Mouse (Mus musculus): ENCODE results near the gene Spic.

Spic gene

DNA sequence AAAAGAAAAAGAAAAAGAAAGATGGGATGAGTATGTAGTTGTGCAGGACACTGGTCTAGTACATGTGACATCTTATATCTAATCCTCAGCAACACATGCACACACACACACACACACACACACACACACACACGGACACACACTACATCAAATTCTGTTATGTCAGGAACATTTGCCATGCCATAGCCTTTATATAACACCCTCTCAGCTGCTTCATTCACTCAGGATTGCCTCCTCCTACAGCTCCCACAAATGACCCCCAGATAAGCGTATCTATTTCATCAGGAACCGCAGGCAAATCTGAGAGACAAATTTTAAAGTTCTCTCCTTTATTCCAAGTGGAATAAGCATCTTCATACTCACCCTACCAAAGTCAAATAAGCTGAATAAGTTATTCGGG lies 25.9 kb downstream of the Spic start:
- DNase-seq (ENCODE audit: low spot score in 2 of 2) = no peak

DNA sequence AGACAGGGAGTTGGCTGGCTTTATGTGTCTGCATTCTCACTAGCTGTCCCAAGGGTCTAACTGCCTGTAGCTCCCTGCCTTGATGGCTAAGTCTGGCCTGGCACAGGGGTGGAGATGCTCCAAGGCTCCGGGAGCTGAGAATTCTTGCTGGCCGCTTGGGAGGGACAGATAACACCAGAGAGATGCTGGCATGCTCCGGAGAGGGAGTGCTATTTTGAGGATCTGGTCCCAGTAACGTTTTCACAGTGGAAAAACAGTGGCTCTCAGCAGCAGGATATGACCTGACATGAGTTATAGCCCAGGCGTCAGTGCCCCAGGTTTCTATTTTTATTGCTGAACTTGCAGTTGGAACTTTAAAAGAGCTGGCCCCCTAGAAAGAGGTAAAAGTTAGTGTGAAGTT lies 39.4 kb downstream of the Spic start:
- no peak for DNase-seq (ENCODE audit: low spot score in 2 of 2)

DNA sequence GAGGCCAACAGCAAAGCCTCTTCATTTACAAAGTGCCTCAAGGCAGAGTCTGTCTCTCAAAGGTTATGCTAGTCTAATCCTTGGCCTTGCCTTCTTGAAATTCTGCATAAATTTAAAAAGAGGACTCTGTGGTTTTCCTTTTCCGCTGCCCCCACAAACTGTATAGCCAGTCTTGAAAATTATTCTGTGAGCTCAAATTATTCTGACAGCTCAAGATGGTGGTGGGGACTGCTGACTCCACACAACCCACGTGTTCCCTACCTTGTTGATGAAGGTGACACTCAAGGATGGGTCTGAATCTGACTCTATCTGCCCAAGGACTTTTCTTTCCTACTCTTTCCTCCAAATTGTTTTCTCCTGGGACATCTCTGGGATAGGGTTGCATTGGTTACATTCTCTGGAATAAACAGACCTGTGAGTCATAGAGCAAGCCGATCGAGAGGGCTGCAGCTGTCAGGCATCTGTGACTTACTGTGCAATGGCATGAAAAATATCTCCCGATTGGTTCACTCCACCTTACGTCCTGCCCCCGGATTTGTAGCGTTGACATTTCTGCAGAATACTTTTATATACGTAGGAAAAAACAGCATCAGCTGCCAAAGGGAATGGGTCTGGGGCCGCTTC lies 53.4 kb downstream of the Spic start:
- no peak for DNase-seq (ENCODE audit: low spot score in 2 of 2)

DNA sequence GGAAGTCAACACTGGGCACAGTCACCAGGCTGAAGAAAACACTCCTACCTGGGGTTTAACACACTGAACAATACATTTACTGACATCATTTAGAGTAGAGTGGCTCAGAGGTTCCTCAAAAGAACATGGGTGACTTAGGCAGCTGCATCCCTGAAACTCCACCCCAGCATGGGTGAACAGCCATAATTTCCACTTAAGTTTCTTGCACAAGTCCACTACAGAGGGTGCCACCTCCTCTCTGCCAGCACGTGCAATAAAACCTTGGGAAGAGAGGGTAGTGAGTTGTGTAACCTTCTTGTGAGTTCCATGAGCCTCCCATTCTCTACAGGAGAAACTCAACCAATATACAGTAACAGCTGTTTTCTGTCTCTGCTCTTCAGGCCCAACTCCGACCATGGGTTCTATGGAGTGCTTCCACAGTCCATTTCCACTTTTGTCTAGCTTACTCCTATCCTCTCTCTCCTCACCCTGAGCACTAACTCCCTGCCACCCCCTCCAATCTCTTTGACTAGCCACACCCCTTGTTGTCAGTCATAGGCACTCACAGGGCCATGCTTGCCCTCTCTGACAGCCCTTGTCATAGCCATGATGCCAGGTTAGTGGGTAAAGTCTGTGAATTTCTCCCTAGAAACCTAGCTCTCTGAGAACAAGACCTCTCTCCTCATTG lies 54.0 kb downstream of the Spic start:
- DNase-seq (ENCODE audit: low spot score in 2 of 2) = no peak

DNA sequence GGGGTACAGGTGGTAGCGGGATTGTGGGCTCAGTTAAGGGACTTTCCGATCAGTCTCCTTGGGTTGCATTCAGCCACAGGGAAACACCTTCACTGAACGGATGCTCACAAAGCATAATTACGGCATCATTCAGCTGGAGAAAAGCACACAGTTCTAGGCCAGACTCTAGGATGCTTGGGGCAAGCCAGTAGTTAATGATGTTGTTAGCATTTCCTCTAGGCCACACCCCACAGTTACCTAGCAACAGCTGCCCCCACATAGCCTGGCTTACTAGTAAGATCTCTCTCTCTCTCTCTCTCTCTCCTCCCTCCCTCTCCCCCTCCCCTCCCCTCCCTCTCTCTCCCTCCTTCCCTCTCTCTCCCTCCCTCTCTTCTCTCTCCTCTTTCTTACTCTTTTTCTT lies 57.8 kb downstream of the Spic start:
- no peak for DNase-seq (ENCODE audit: low spot score in 2 of 2)

DNA sequence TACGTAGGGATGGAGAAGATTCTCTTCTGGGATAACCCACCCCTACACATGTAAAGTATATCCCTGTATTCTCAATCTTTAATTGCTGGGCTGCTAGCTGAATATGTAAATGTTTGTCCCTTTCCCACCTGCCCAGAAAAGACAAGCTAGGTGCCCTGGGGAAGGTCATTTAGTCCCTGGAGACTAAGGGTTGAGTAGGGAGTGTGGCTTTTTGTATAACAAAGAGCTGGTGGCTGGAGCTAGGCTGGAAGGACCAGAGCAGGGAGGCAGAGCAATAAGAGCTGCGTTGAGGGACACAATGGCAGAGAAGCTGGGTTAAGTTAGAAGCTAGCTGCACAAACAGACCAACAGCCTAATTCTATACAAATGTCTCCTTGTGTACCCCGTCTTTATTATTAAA lies 58.6 kb downstream of the Spic start:
- DNase-seq (ENCODE audit: low spot score in 2 of 2) = no peak
